Mouse (Mus musculus) layer of hippocampus, postnatal 14 days (tissue): Measurements from ENCODE around the gene Sult2a8. TPM values are rescaled to one million over a fixed set of nuclear protein-coding genes. Genes with fewer than 3 reads are reported as not detected.
"Not testable (repeated sequence)": the region's sequence is repeated elsewhere in the genome, so short reads cannot be mapped to it uniquely, and the experiment has no call there.

ENCODE experiments used
- DNase-seq, 2 experiments: peaks; one replicate each; pipeline ENCODE4 v3.0.0; 2021 to 2022; ENCODE audit warnings: low spot score in 2 of 2, mixed read lengths in 1 of 2
- long read RNA-seq, 2 experiments: library from polyadenylated mRNA; stranded (forward); transcript quantifications; one replicate each; pipeline ENCODE4 v2.0.0; 2021
- total RNA-seq, 2 experiments: library from RNA; stranded (reverse); gene quantifications; 2 replicates each; pipeline ENCODE4 v1.2.3; 2021

Gene Sult2a8
- not detected for total RNA-seq
- long read RNA-seq, experiment 1 = 0 reads
- long read RNA-seq, experiment 2 = 0 reads

- no peak for DNase-seq
These were observed at the start of gene Sult2a8 for GRCm38 (mm10) chr7:14446534-14446933. Gene Sult2a8 (minus strand): TSS chr7:14446769.

DNA sequence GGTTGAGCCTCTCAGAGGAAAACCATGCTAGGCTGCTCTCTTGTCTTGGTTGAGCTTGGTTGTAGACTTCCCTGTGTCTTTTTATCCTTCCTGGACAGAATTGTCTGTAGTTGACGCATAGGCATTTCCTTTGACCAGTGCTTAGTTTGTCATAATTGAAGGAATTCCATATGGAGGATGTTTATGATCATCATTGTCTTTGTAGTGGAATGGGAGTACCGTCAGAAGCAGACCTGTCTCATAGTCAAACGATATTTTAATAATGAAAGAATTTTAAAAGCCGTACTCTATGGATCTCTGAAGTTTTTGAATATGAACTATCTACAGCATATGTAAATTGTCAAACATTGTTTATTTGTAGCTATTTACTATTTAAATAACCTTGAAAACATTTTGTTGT, 47.6 kb upstream of the Sult2a8 start, which contains the start of gene Sult2a7:
TSS of gene Sult2a7 (minus strand) at position 101 of the 400 bp plus-strand sequence.
- DNase-seq = no peak

- no peak for DNase-seq
These were observed 46.3 kb upstream of the Sult2a8 start for GRCm38 (mm10) chr7:14492886-14493285.

DNA sequence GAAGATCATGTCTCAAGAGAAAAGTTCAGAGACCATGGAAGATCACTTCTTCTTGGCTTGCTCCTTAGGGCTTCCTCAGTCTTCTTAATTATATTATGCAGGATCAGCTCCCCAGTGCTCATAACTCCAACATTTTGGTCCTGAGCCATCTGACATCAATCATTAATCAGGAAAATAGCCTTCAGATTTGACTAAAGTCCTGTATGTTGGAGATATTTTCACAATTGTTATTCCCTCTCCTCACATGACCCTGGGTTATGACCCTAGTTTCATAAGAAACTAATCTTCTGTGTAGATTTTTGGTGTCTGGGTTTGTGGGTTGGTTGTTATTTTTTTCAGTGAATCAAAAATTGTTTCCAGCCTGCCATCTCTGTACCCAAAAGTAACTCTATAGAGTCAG, 7.0 kb downstream of the Sult2a8 start:
- no peak for DNase-seq

- DNase-seq = no peak
These were observed 8.1 kb downstream of the Sult2a8 start for GRCm38 (mm10) chr7:14438484-14438883.

DNA sequence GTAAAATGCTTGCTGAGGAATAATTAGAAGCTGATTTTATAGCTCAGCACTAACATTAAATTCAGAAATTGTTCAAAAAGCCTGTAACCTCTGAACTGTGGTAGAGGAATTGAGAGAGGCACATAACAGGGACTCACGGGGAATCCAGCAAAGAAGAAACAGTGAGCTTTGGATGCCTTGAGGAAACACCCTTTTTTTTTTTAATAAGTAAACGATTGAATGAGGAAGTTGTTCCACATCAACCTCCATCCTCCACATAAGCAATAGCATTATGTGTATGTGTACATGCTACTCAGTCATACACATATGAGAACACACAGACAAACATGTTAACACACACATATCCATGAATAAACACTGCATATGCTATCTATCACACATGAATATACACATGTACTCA, 8.5 kb downstream of the Sult2a8 start:
- DNase-seq = no peak

DNA sequence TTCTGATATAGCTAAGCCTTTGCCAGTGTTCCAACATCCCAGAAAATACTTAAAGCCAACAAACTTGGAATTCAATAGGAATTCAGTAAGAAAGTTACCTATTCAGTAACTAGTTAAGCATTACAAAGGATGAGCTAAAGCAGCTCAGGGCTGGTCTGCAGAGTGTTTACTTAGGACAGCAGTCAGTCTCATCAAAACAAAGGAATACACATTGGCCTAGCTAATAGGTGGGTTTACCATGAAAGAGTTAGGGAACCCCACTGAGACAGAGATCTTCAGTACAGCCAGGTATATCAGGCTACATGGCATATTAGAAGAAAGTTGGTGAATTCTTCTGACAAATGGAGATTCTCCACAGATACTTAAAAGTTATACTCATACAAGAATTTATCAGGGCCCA, 47.2 kb downstream of the Sult2a8 start:
- not testable (repeated sequence) for DNase-seq

- DNase-seq = no peak
These were observed 50.1 kb downstream of the Sult2a8 start for GRCm38 (mm10) chr7:14396462-14396861.

Other genes with a start within 250 kb of the Sult2a8 start
- not detected for gene Sult2a6, start 191.9 kb downstream of the Sult2a8 start, total RNA-seq
- gene Obox8, start 113.2 kb downstream of the Sult2a8 start, total RNA-seq = not detected
- gene Sult2a7, start 47.5 kb upstream of the Sult2a8 start, total RNA-seq = not detected
- gene Vmn1r90, start 116.7 kb upstream of the Sult2a8 start, total RNA-seq = not detected
- gene Obox7, start 212.7 kb upstream of the Sult2a8 start, total RNA-seq = not detected